Mouse (Mus musculus) adrenal gland, postnatal 25 days (tissue): ENCODE measurements around the gene Nxn. TPM values are rescaled to one million over a fixed set of nuclear protein-coding genes. Genes with fewer than 3 reads are reported as not detected.

Experiments used
- DNase-seq: peaks from one replicate; pipeline ENCODE4 v3.0.0; 2021; ENCODE audit warnings: mixed read lengths
- total RNA-seq: library from RNA; stranded (reverse); gene quantifications from 2 replicates; pipeline ENCODE4 v1.2.3, GENCODE M21; 2021

Nxn gene
- total RNA-seq, 1 experiment from 2014 or later, result 29.5 TPM

GRCm38 (mm10) chr11:76328522-76329290, 70.2 kb downstream of the Nxn start:
- no peak for DNase-seq

- no peak for DNase-seq
These were observed 70.9 kb downstream of the Nxn start for GRCm38 (mm10) chr11:76328084-76328483.

GRCm38 (mm10) chr11:76326672-76327071, 72.3 kb downstream of the Nxn start:
- no peak for DNase-seq

- no peak for DNase-seq
These were observed 72.9 kb downstream of the Nxn start for GRCm38 (mm10) chr11:76326051-76326450.

GRCm38 (mm10) chr11:76324801-76325200, 74.1 kb downstream of the Nxn start:
- no peak for DNase-seq

GRCm38 (mm10) chr11:76324207-76324606, 74.7 kb downstream of the Nxn start:
- no peak for DNase-seq

GRCm38 (mm10) chr11:76322939-76323338, 76.0 kb downstream of the Nxn start:
- DNase-seq, result no peak

- no peak for DNase-seq
These were observed 76.9 kb downstream of the Nxn start for GRCm38 (mm10) chr11:76322081-76322480.

- no peak for DNase-seq
These were observed 78.5 kb downstream of the Nxn start for GRCm38 (mm10) chr11:76320475-76320874.

GRCm38 (mm10) chr11:76319714-76320435, 79.1 kb downstream of the Nxn start:
- DNase-seq, result no peak

- DNase-seq, result no peak
These were observed 81.0 kb downstream of the Nxn start for GRCm38 (mm10) chr11:76317904-76318303.

GRCm38 (mm10) chr11:76315785-76316444, 83.0 kb downstream of the Nxn start:
- DNase-seq, result no peak

GRCm38 (mm10) chr11:76314741-76315140, 84.2 kb downstream of the Nxn start:
- no peak for DNase-seq

GRCm38 (mm10) chr11:76314140-76314539, 84.8 kb downstream of the Nxn start:
- DNase-seq, result no peak

- DNase-seq, result no peak
These were observed 86.1 kb downstream of the Nxn start for GRCm38 (mm10) chr11:76312805-76313204.

- no peak for DNase-seq
These were observed 87.5 kb downstream of the Nxn start for GRCm38 (mm10) chr11:76311224-76312000.

- DNase-seq, result no peak
These were observed 89.1 kb downstream of the Nxn start for GRCm38 (mm10) chr11:76309868-76310267.

- no peak for DNase-seq
These were observed 89.9 kb downstream of the Nxn start for GRCm38 (mm10) chr11:76309072-76309471.

GRCm38 (mm10) chr11:76306769-76307168, 92.2 kb downstream of the Nxn start:
- no peak for DNase-seq

- DNase-seq, result no peak
These were observed 93.4 kb downstream of the Nxn start for GRCm38 (mm10) chr11:76305571-76305970.

- DNase-seq, result no peak
These were observed 95.6 kb downstream of the Nxn start for GRCm38 (mm10) chr11:76303368-76303767.

GRCm38 (mm10) chr11:76300862-76301261, 98.1 kb downstream of the Nxn start:
- no peak for DNase-seq
